Mouse (Mus musculus): ENCODE results near the gene Uhmk1.

The Uhmk1 gene

GRCm38 (mm10) chr1:170174814-170175332, 40.3 kb downstream of the Uhmk1 start, which contains the start of gene Uap1:
Gene Uap1 (minus strand): TSS chr1:170174957.
- DNase-seq (ENCODE audit: low spot score) = peak; percentile 99

GRCm38 (mm10) chr1:170173991-170174813, 41.0 kb downstream of the Uhmk1 start:
- peak; percentile 35 for DNase-seq (ENCODE audit: low spot score)

GRCm38 (mm10) chr1:170167781-170168180, 47.4 kb downstream of the Uhmk1 start:
- DNase-seq (ENCODE audit: low spot score) = no peak

- DNase-seq (ENCODE audit: low spot score) = no peak
Observed at GRCm38 (mm10) chr1:170164913-170165312, 50.3 kb downstream of the Uhmk1 start.

GRCm38 (mm10) chr1:170164053-170164614, 51.1 kb downstream of the Uhmk1 start:
- DNase-seq (ENCODE audit: low spot score) = no peak

- no peak for DNase-seq (ENCODE audit: low spot score)
Observed at GRCm38 (mm10) chr1:170163398-170163943, 51.7 kb downstream of the Uhmk1 start.

- no peak for DNase-seq (ENCODE audit: low spot score)
Observed at GRCm38 (mm10) chr1:170161852-170162251, 53.3 kb downstream of the Uhmk1 start.

GRCm38 (mm10) chr1:170160397-170160938, 54.7 kb downstream of the Uhmk1 start:
- peak; percentile 16 for DNase-seq (ENCODE audit: low spot score)

- no peak for DNase-seq (ENCODE audit: low spot score)
Observed at GRCm38 (mm10) chr1:170159707-170160106, 55.5 kb downstream of the Uhmk1 start.

- DNase-seq (ENCODE audit: low spot score) = no peak
Observed at GRCm38 (mm10) chr1:170155761-170156160, 59.4 kb downstream of the Uhmk1 start.

- no peak for DNase-seq (ENCODE audit: low spot score)
Observed at GRCm38 (mm10) chr1:170155298-170155697, 59.9 kb downstream of the Uhmk1 start.

- DNase-seq (ENCODE audit: low spot score) = no peak
Observed at GRCm38 (mm10) chr1:170153986-170154385, 61.2 kb downstream of the Uhmk1 start.

GRCm38 (mm10) chr1:170152552-170152951, 62.6 kb downstream of the Uhmk1 start:
- DNase-seq (ENCODE audit: low spot score) = no peak

GRCm38 (mm10) chr1:170150870-170151269, 64.3 kb downstream of the Uhmk1 start:
- no peak for DNase-seq (ENCODE audit: low spot score)

- no peak for DNase-seq (ENCODE audit: low spot score)
Observed at GRCm38 (mm10) chr1:170149756-170150155, 65.4 kb downstream of the Uhmk1 start.

- DNase-seq (ENCODE audit: low spot score) = no peak
Observed at GRCm38 (mm10) chr1:170148536-170148935, 66.7 kb downstream of the Uhmk1 start.

- DNase-seq (ENCODE audit: low spot score) = no peak
Observed at GRCm38 (mm10) chr1:170147651-170148448, 67.3 kb downstream of the Uhmk1 start.

GRCm38 (mm10) chr1:170145606-170146005, 69.6 kb downstream of the Uhmk1 start:
- no peak for DNase-seq (ENCODE audit: low spot score)

Measured in embryo, embryonic 10 days (tissue).